Mouse (Mus musculus) neural tube, embryonic 11.5 days (tissue): ENCODE measurements at regions not wholly inside any gene's neighbourhood (a gene's known extent, or its start where the extent isn't known, plus 50 kb on each side); places are given as distances from the start of the nearest gene placed in this dataset.

ENCODE experiments used
- ATAC-seq: fragments of 200-750 bp; cut with Nextera tagmentation; 2 replicates; pipeline ENCODE4 v1.8.0; 2017; ENCODE audit warnings: moderate number of reproducible peaks, mild to moderate bottlenecking, moderate TSS enrichment, moderate library complexity; ENCODE audit not compliant: insufficient read depth, low FRiP score, low TSS enrichment
- DNase-seq: peaks from one replicate; pipeline ENCODE4 v3.0.0-alpha.2; 2015; ENCODE audit warnings: low spot score
- H3K27ac ChIP-seq: fragments of 300-500 bp; sonication (generic); 2 replicates; pipeline ENCODE4 v1.5.1; 2014; ENCODE audit warnings: low read depth, mild to moderate bottlenecking, low read length
- H3K27me3 ChIP-seq: fragments of 300-500 bp; sonication (generic); 2 replicates; pipeline ENCODE4 v1.6.1; 2014; ENCODE audit warnings: mild to moderate bottlenecking, low read length, mixed read lengths; ENCODE audit not compliant: control insufficient read depth, insufficient read depth
- H3K36me3 ChIP-seq: fragments of 300-500 bp; sonication (generic); 2 replicates; pipeline ENCODE4 v1.6.1; 2014; ENCODE audit warnings: mild to moderate bottlenecking, low read length, moderate library complexity, mixed read lengths; ENCODE audit not compliant: control insufficient read depth, insufficient read depth
- H3K4me1 ChIP-seq: fragments of 300-500 bp; sonication (generic); 2 replicates; pipeline ENCODE4 v1.6.1; 2014; ENCODE audit warnings: low read length, mixed read lengths; ENCODE audit not compliant: control insufficient read depth, insufficient read depth
- H3K4me2 ChIP-seq: fragments of 300-500 bp; sonication (generic); 2 replicates; pipeline ENCODE4 v1.6.1; 2014; ENCODE audit warnings: low read depth, mild to moderate bottlenecking, moderate library complexity
- H3K4me3 ChIP-seq: fragments of 300-500 bp; sonication (generic); 2 replicates; pipeline ENCODE4 v1.5.1; 2014; ENCODE audit warnings: low read depth, low read length
- H3K9ac ChIP-seq: fragments of 300-500 bp; sonication (generic); 2 replicates; pipeline ENCODE4 v1.6.1; 2014; ENCODE audit warnings: mild to moderate bottlenecking, low read length
- H3K9me3 ChIP-seq: fragments of 300-500 bp; sonication (generic); 2 replicates; pipeline ENCODE4 v1.6.1; 2016; ENCODE audit warnings: low read length; ENCODE audit not compliant: control insufficient read depth
- WGBS: fragments of 180-500 bp; shearing (Covaris S2); extraction: QIAGEN DNeasy Blood & Tissue Kit; methylation state at CpG from one replicate; pipeline ENCODE4 v1.1.7; 2014; 5-methylcytosine and 5-hydroxymethylcytosine counted together

DNA sequence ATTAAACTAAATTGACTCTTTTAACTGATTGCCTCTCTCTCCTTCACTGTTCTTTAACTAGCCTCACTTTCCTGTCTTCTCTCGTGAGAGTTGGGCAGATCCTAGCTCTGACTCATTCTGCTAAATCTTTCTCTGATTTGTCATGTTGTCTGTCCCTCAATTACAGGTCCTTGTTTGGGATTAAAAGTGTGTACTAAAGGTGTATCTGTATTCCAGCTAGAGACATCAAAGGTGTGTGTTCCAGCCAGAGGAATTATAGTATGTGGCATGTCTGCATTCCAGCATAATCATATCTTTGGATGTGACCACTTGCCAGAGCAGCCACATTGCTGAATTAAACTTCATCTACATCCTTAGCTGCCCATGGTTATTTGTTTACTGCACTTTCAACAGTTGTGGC, 167.5 kb upstream of the Fam83b start:
- Histone ChIP-seq H3K27me3 (no peaks in the 10 kb centered on the region), H3K4me2 (no peak overlapping the region), H3K4me1 (no peaks in the 10 kb centered on the region), H3K9ac (no peak overlapping the region), H3K27ac (no peak overlapping the region), H3K4me3 (no peak overlapping the region), H3K36me3 (no peaks in the 10 kb centered on the region), H3K9me3 (no peaks in the 10 kb centered on the region)
- 74% methylated on average over 1 of the region's 1 CpGs for WGBS
- no peak for DNase-seq
- ATAC-seq = no peak

GRCm38 (mm10) chr9:76733812-76734211, 166.9 kb upstream of the Fam83b start:
- H3K9me3 ChIP-seq = no peaks in the 10 kb centered on the region

GRCm38 (mm10) chr9:76722881-76723280, 156.0 kb upstream of the Fam83b start:
- H3K4me3 ChIP-seq = no peak overlapping the region
- no peaks in the 10 kb centered on the region for H3K27me3 ChIP-seq
- no peak overlapping the region for H3K4me2 ChIP-seq
- H3K36me3 ChIP-seq = no peaks in the 10 kb centered on the region
- 82% methylated on average over 3 of the region's 3 CpGs for WGBS
- no peak overlapping the region for H3K9ac ChIP-seq
- H3K27ac ChIP-seq = no peak overlapping the region
- DNase-seq = no peak
- H3K4me1 ChIP-seq = no peaks in the 10 kb centered on the region
- no peak for ATAC-seq
- no peaks in the 10 kb centered on the region for H3K9me3 ChIP-seq

More at GRCm38 (mm10) chr9:76733812-76734211, 166.9 kb upstream of the Fam83b start:
- Histone ChIP-seq H3K9ac (no peak overlapping the region), H3K27ac (no peak overlapping the region), H3K27me3 (no peaks in the 10 kb centered on the region), H3K36me3 (no peaks in the 10 kb centered on the region), H3K4me1 (no peaks in the 10 kb centered on the region), H3K4me2 (no peak overlapping the region), H3K4me3 (no peak overlapping the region)
- DNase-seq = no peak
- no peak for ATAC-seq

GRCm38 (mm10) chr9:76715852-76716251, 148.9 kb upstream of the Fam83b start:
- 92% methylated on average over 1 of the region's 1 CpGs for WGBS
- H3K9me3 ChIP-seq = no peaks in the 10 kb centered on the region
- no peak overlapping the region for H3K4me3 ChIP-seq
- H3K27me3 ChIP-seq = no peaks in the 10 kb centered on the region
- no peak overlapping the region for H3K27ac ChIP-seq
- ATAC-seq (no peak), DNase-seq (no peak)
- H3K4me1 ChIP-seq = no peaks in the 10 kb centered on the region
- no peaks in the 10 kb centered on the region for H3K36me3 ChIP-seq
- H3K9ac ChIP-seq = no peak overlapping the region
- H3K4me2 ChIP-seq = no peak overlapping the region

DNA sequence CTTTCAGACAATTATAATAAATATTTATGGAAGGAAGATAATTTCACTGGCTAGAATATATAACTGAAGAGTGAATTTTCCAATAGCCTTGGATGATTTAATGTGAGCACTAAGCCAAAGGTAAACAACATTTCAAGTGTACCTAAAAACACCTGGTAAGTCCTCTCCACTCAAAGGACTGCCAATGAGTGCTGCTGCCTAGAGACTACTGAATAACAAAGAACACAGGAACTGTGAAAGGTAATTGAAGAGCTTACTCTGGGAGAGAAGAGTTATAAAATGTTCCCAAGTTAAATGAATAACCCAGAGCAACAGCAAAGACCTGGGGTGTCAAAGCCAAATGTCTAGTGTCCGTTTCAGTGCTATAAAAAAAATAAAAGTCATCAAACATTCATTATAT, 139.5 kb upstream of the Fam83b start:
- ATAC-seq (no peak), DNase-seq (no peak)
- Histone ChIP-seq H3K27me3 (no peaks in the 10 kb centered on the region), H3K27ac (no peak overlapping the region), H3K9me3 (no peaks in the 10 kb centered on the region), H3K9ac (no peak overlapping the region), H3K36me3 (no peaks in the 10 kb centered on the region), H3K4me2 (no peak overlapping the region), H3K4me1 (no peaks in the 10 kb centered on the region), H3K4me3 (no peak overlapping the region)
- 56% methylated on average over 1 of the region's 1 CpGs for WGBS

- Histone ChIP-seq H3K9me3 (no peaks in the 10 kb centered on the region), H3K27me3 (no peaks in the 10 kb centered on the region), H3K4me3 (no peak overlapping the region), H3K27ac (no peak overlapping the region), H3K4me2 (no peak overlapping the region), H3K9ac (no peak overlapping the region), H3K36me3 (no peaks in the 10 kb centered on the region), H3K4me1 (no peaks in the 10 kb centered on the region)
- DNase-seq (no peak), ATAC-seq (no peak)
- WGBS = 87% methylated on average over 5 of the region's 5 CpGs
Observed at GRCm38 (mm10) chr9:76705786-76706185, 138.9 kb upstream of the Fam83b start.

- DNase-seq (no peak), ATAC-seq (no peak)
- H3K27me3 ChIP-seq = no peaks in the 10 kb centered on the region
- no peak overlapping the region for H3K9ac ChIP-seq
- no peak overlapping the region for H3K4me3 ChIP-seq
- no peaks in the 10 kb centered on the region for H3K36me3 ChIP-seq
- 74% methylated on average over 4 of the region's 4 CpGs for WGBS
- H3K27ac ChIP-seq = no peak overlapping the region
- no peak overlapping the region for H3K4me2 ChIP-seq
- H3K4me1 ChIP-seq = no peaks in the 10 kb centered on the region
- no peaks in the 10 kb centered on the region for H3K9me3 ChIP-seq
Observed at GRCm38 (mm10) chr9:76695547-76695946, 128.6 kb upstream of the Fam83b start.

GRCm38 (mm10) chr9:76692976-76693375, 126.1 kb upstream of the Fam83b start:
- Histone ChIP-seq H3K4me2 (no peak overlapping the region), H3K9me3 (no peaks in the 10 kb centered on the region), H3K9ac (no peak overlapping the region), H3K4me1 (no peaks in the 10 kb centered on the region), H3K27me3 (no peaks in the 10 kb centered on the region), H3K36me3 (no peaks in the 10 kb centered on the region), H3K27ac (no peak overlapping the region), H3K4me3 (no peak overlapping the region)
- WGBS = 78% methylated on average over 4 of the region's 4 CpGs
- DNase-seq (no peak), ATAC-seq (no peak)

DNA sequence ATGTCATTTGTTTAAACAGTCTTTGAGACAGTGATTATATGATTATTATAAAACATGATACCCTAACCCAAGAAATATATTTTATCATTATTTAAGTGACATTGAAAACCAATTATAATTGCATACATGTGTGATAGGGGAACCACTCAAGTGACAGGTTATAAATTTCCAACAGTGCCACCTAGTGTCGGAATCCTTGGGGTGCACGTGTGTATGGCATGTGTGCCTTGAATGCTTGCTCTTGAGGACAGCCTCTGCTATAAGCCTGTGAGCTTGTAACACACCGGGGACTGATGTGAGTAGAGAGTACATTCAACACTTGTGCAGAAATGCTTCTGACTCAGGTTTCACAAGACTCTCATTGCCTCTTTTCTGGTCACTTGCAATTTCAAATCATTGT, 93.9 kb upstream of the Fam83b start:
- WGBS = 29% methylated on average over 3 of the region's 3 CpGs

More for the DNA sequence above, 93.9 kb upstream of the Fam83b start:
- peak; percentile 73; the same call in 1 of the 2 replicates for ATAC-seq
- H3K27ac ChIP-seq = no peak overlapping the region
- H3K27me3 ChIP-seq = no peaks in the 10 kb centered on the region
- no peak overlapping the region for H3K4me3 ChIP-seq
- H3K9me3 ChIP-seq = no peaks in the 10 kb centered on the region
- H3K36me3 ChIP-seq = no peaks in the 10 kb centered on the region
- peak; percentile 55 for DNase-seq
- H3K4me2 ChIP-seq = no peak overlapping the region
- H3K9ac ChIP-seq = no peak overlapping the region
- H3K4me1 ChIP-seq = no peaks in the 10 kb centered on the region
